Mouse (Mus musculus) forebrain, embryonic 13.5 days (tissue): ENCODE results near the gene Tmem115. TPM values are rescaled to one million over a fixed set of nuclear protein-coding genes. Genes with fewer than 3 reads are reported as not detected.

Experiments used
- ATAC-seq: fragments of 200-750 bp; cut with Nextera tagmentation; 2 replicates; pipeline ENCODE4 v1.8.0; 2017
- H3K27ac ChIP-seq: fragments of 300-500 bp; sonication (generic); 2 replicates; pipeline ENCODE4 v1.5.1; 2015; ENCODE audit warnings: inconsistent platforms, mild to moderate bottlenecking, moderate library complexity
- H3K27me3 ChIP-seq: fragments of 300-500 bp; sonication (generic); 2 replicates; pipeline ENCODE4 v1.6.1; 2015; ENCODE audit warnings: mild to moderate bottlenecking, inconsistent platforms
- H3K36me3 ChIP-seq: fragments of 300-500 bp; sonication (generic); 2 replicates; pipeline ENCODE4 v1.6.1; 2015; ENCODE audit warnings: mild to moderate bottlenecking, inconsistent platforms; ENCODE audit not compliant: poor library complexity, severe bottlenecking
- H3K4me1 ChIP-seq: fragments of 300-500 bp; sonication (generic); 2 replicates; pipeline ENCODE4 v1.6.1; 2015; ENCODE audit warnings: inconsistent platforms
- H3K4me2 ChIP-seq: fragments of 300-500 bp; sonication (generic); 2 replicates; pipeline ENCODE4 v1.6.1; 2015; ENCODE audit warnings: inconsistent platforms, mild to moderate bottlenecking, moderate library complexity
- H3K4me3 ChIP-seq: fragments of 300-500 bp; sonication (generic); 2 replicates; pipeline ENCODE4 v1.5.1; 2015; ENCODE audit warnings: mild to moderate bottlenecking, inconsistent platforms
- H3K9ac ChIP-seq: fragments of 300-500 bp; sonication (generic); 2 replicates; pipeline ENCODE4 v1.6.1; 2015; ENCODE audit warnings: mild to moderate bottlenecking, inconsistent platforms
- H3K9me3 ChIP-seq: fragments of 300-500 bp; sonication (generic); replicated peaks from 2 replicates; pipeline ENCODE4 v1.6.1; 2016; ENCODE audit warnings: inconsistent platforms
- WGBS: fragments of 180-500 bp; shearing (Covaris S2); methylation state at CpG from one replicate; pipeline ENCODE4 v1.1.7; 2015; 5-methylcytosine and 5-hydroxymethylcytosine counted together
- polyA plus RNA-seq: library from polyadenylated mRNA; unstranded; fragments of >200 nt; fragmentation: Nextera tagmentation; extraction: Ambion mirVana; gene quantifications from 2 replicates; pipeline ENCODE4 v1.2.1, GENCODE M21; 2015

Gene Tmem115
- polyA plus RNA-seq, 1 experiment from 2014 or later, result 36.9 TPM

GRCm38 (mm10) chr9:107522400-107522711 lies 11.4 kb upstream of the Tmem115 start:
- Histone ChIP-seq H3K4me2 (peak overlapping the region; percentile 29), H3K27ac (no peak overlapping the region; the same call in 1 of the 2 replicates), H3K9ac (peak overlapping the region; percentile 43; the same call in 1 of the 2 replicates), H3K27me3 (peaks cover 31% of the 10 kb centered on the region), H3K4me3 (no peak overlapping the region), H3K36me3 (no peaks in the 10 kb centered on the region; the same call in 1 of the 2 replicates), H3K4me1 (peaks cover 37% of the 10 kb centered on the region), H3K9me3 (no peaks in the 10 kb centered on the region)
- 0 out of 2 replicates have a peak, but pooled peaks have one; percentile 3 for ATAC-seq
- 25% methylated on average over 2 of the region's 2 CpGs for WGBS

GRCm38 (mm10) chr9:107526198-107527026 lies 7.3 kb upstream of the Tmem115 start:
- ATAC-seq, result peak; percentile 54
- H3K4me2 ChIP-seq, result peak overlapping the region; percentile 56
- H3K4me3 ChIP-seq, result peak overlapping the region; percentile 36
- H3K9me3 ChIP-seq, result no peaks in the 10 kb centered on the region
- peaks cover 45% of the 10 kb centered on the region for H3K27me3 ChIP-seq
- WGBS, result 6% methylated on average over 44 of the region's 44 CpGs
- no peaks in the 10 kb centered on the region for H3K36me3 ChIP-seq
- no peak overlapping the region for H3K27ac ChIP-seq
- no peak overlapping the region for H3K9ac ChIP-seq
- peaks cover 25% of the 10 kb centered on the region for H3K4me1 ChIP-seq

GRCm38 (mm10) chr9:107534408-107535202 lies 860 bp downstream of the Tmem115 start:
- under 1% methylated on average over 40 of the region's 40 CpGs for WGBS
- peak overlapping the region; percentile 94 for H3K4me3 ChIP-seq
- ATAC-seq, result no peak
- H3K4me1 ChIP-seq, result peaks cover 36% of the 10 kb centered on the region
- H3K36me3 ChIP-seq, result peaks cover 23% of the 10 kb centered on the region
- 0 out of 2 replicates have a peak, but pooled peaks cover 6% of the 10 kb centered on the region for H3K27me3 ChIP-seq
- H3K9me3 ChIP-seq, result no peaks in the 10 kb centered on the region
- peak overlapping the region; percentile 44 for H3K27ac ChIP-seq
- H3K9ac ChIP-seq, result peak overlapping the region; percentile 94
- H3K4me2 ChIP-seq, result peak overlapping the region; percentile 99

- Histone ChIP-seq H3K4me2 (no peak overlapping the region), H3K36me3 (peaks cover 32% of the 10 kb centered on the region), H3K9me3 (no peaks in the 10 kb centered on the region), H3K4me1 (peaks cover 57% of the 10 kb centered on the region), H3K27me3 (no peaks in the 10 kb centered on the region), H3K27ac (no peak overlapping the region), H3K4me3 (no peak overlapping the region), H3K9ac (no peak overlapping the region)
- no peak for ATAC-seq
- WGBS, result 90% methylated on average over 7 of the region's 7 CpGs
These were observed 4.5 kb downstream of the Tmem115 start for GRCm38 (mm10) chr9:107538231-107538630.

GRCm38 (mm10) chr9:107538711-107539110 lies 5.0 kb downstream of the Tmem115 start:
- H3K27me3 ChIP-seq, result no peaks in the 10 kb centered on the region
- H3K36me3 ChIP-seq, result peaks cover 36% of the 10 kb centered on the region
- ATAC-seq, result no peak
- peaks cover 55% of the 10 kb centered on the region for H3K4me1 ChIP-seq
- WGBS, result 90% methylated on average over 3 of the region's 3 CpGs
- H3K9me3 ChIP-seq, result no peaks in the 10 kb centered on the region
- no peak overlapping the region for H3K27ac ChIP-seq
- H3K4me2 ChIP-seq, result no peak overlapping the region
- H3K9ac ChIP-seq, result no peak overlapping the region
- H3K4me3 ChIP-seq, result no peak overlapping the region

GRCm38 (mm10) chr9:107539940-107540339 lies 6.2 kb downstream of the Tmem115 start:
- no peaks in the 10 kb centered on the region for H3K27me3 ChIP-seq
- ATAC-seq, result no peak
- 96% methylated on average over 8 of the region's 8 CpGs for WGBS
- H3K9me3 ChIP-seq, result no peaks in the 10 kb centered on the region
- no peak overlapping the region for H3K27ac ChIP-seq
- H3K4me2 ChIP-seq, result no peak overlapping the region
- peaks cover 51% of the 10 kb centered on the region for H3K4me1 ChIP-seq
- peaks cover 48% of the 10 kb centered on the region for H3K36me3 ChIP-seq
- H3K4me3 ChIP-seq, result no peak overlapping the region
- no peak overlapping the region for H3K9ac ChIP-seq

- no peak overlapping the region for H3K4me3 ChIP-seq
- H3K9ac ChIP-seq, result no peak overlapping the region
- H3K4me2 ChIP-seq, result no peak overlapping the region
- no peaks in the 10 kb centered on the region for H3K9me3 ChIP-seq
- peaks cover 46% of the 10 kb centered on the region for H3K4me1 ChIP-seq
- WGBS, result 79% methylated on average over 4 of the region's 4 CpGs
- peaks cover 52% of the 10 kb centered on the region for H3K36me3 ChIP-seq
- no peak overlapping the region for H3K27ac ChIP-seq
- H3K27me3 ChIP-seq, result no peaks in the 10 kb centered on the region
- ATAC-seq, result no peak
These were observed 6.7 kb downstream of the Tmem115 start for GRCm38 (mm10) chr9:107540420-107540819.

GRCm38 (mm10) chr9:107541005-107541404 lies 7.3 kb downstream of the Tmem115 start:
- ATAC-seq, result no peak; the same call in 1 of the 2 replicates
- Histone ChIP-seq H3K27me3 (no peaks in the 10 kb centered on the region), H3K4me3 (peak overlapping the region; percentile 59), H3K36me3 (peaks cover 52% of the 10 kb centered on the region), H3K4me1 (peaks cover 46% of the 10 kb centered on the region), H3K9me3 (no peaks in the 10 kb centered on the region), H3K9ac (peak overlapping the region; percentile 77), H3K4me2 (peak overlapping the region; percentile 92), H3K27ac (no peak overlapping the region)
- 41% methylated on average over 10 of the region's 10 CpGs for WGBS

GRCm38 (mm10) chr9:107541474-107542351 lies 8.0 kb downstream of the Tmem115 start, which contains the start of the genes Cyb561d2 and Nprl2:
Cyb561d2 (minus strand) TSS chr9:107542193.
Nprl2 (plus strand) TSS chr9:107542226.
- Histone ChIP-seq H3K27me3 (no peaks in the 10 kb centered on the region), H3K4me1 (peaks cover 46% of the 10 kb centered on the region), H3K4me3 (peak within 1 kb of the TSS; percentile 59), H3K9ac (peak within 1 kb of the TSS; percentile 77), H3K27ac (peak within 1 kb of the TSS; percentile 2; the same call in 1 of the 2 replicates), H3K36me3 (peaks cover 52% of the 10 kb centered on the region), H3K4me2 (peak within 1 kb of the TSS; percentile 92), H3K9me3 (no peaks in the 10 kb centered on the region)
- WGBS, result 1% methylated on average over 46 of the region's 46 CpGs
- ATAC-seq, result peak; percentile 90

- Histone ChIP-seq H3K9me3 (no peaks in the 10 kb centered on the region), H3K27ac (no peak overlapping the region; the same call in 1 of the 2 replicates), H3K9ac (peak overlapping the region; percentile 77), H3K27me3 (no peaks in the 10 kb centered on the region), H3K4me1 (peaks cover 46% of the 10 kb centered on the region), H3K4me3 (peak overlapping the region; percentile 59), H3K36me3 (peaks cover 52% of the 10 kb centered on the region), H3K4me2 (peak overlapping the region; percentile 92)
- ATAC-seq, result peak; percentile 26
- WGBS, result 2% methylated on average over 11 of the region's 11 CpGs
These were observed 8.6 kb downstream of the Tmem115 start for GRCm38 (mm10) chr9:107542352-107542686.

- Histone ChIP-seq H3K27ac (no peak overlapping the region), H3K9ac (peak overlapping the region; percentile 77), H3K9me3 (no peaks in the 10 kb centered on the region), H3K36me3 (peaks cover 48% of the 10 kb centered on the region), H3K4me1 (peaks cover 47% of the 10 kb centered on the region), H3K4me3 (peak overlapping the region; percentile 59), H3K4me2 (peak overlapping the region; percentile 92), H3K27me3 (0 out of 2 replicates have a peak, but pooled peaks cover under 1% of the 10 kb centered on the region)
- 41% methylated on average over 8 of the region's 8 CpGs for WGBS
- no peak for ATAC-seq
These were observed 9.0 kb downstream of the Tmem115 start for GRCm38 (mm10) chr9:107542721-107543120.
